Mouse (Mus musculus): ENCODE results near the gene Ap2a1.

- TF ChIP-seq CTCF (IDR thresholded peaks at IDR 0.05; ENCODE audit: control insufficient read depth, insufficient read depth, low read length) (no peak), POLR2A (IDR thresholded peaks at IDR 0.05; ENCODE audit: borderline replicate concordance, control insufficient read depth, low read depth, low read length) (no peak)
Observed at GRCm38 (mm10) chr7:44970231-44970691, 41.0 kb upstream of the Ap2a1 start.

All from bone marrow, adult 2 months (tissue).